Mouse (Mus musculus) gastrocnemius, postnatal 14 days (tissue): Measurements from ENCODE around the gene Asap2. TPM values are rescaled to one million over a fixed set of nuclear protein-coding genes. Genes with fewer than 3 reads are reported as not detected.
"Not testable (repeated sequence)": the region's sequence is repeated elsewhere in the genome, so short reads cannot be mapped to it uniquely, and the experiment has no call there.

Experiments
- DNase-seq: peaks from one replicate; pipeline ENCODE4 v3.0.0; 2021; ENCODE audit warnings: mixed read lengths
- intact Hi-C: fragments of 180-260 bp; cut with DNase I; formaldehyde crosslinking; loops from one replicate; pipeline ENCODE4 v1.15.1; 2025; ENCODE audit warnings: low total_unique reads
- long read RNA-seq, 2 experiments: library from polyadenylated mRNA; stranded (forward); transcript quantifications; one replicate each; pipeline ENCODE4 v2.0.0; 2021
- total RNA-seq, 2 experiments: library from RNA; stranded (reverse); gene quantifications; 2 replicates each; pipeline ENCODE4 v1.2.3; 2021

Asap2 gene
- total RNA-seq: 1 to 10 TPM; 7.1 to 8.1 TPM
- long read RNA-seq, experiment 1, partial matches to known transcripts: 0 of 2 reads
- long read RNA-seq, experiment 1, other reads (novel, unspliced or antisense): 1 of 2 reads
- long read RNA-seq, experiment 2, partial matches to known transcripts: 0 of 3 reads
- long read RNA-seq, experiment 2, other reads (novel, unspliced or antisense): 0 of 3 reads

GRCm38 (mm10) chr12:20990132-20990531 is at the start of gene Asap2:
Gene Asap2, plus strand, starts transcription at chr12:20990459.
- intact Hi-C loops: not testable (repeated sequence)
- peak; percentile 24 for DNase-seq

DNA sequence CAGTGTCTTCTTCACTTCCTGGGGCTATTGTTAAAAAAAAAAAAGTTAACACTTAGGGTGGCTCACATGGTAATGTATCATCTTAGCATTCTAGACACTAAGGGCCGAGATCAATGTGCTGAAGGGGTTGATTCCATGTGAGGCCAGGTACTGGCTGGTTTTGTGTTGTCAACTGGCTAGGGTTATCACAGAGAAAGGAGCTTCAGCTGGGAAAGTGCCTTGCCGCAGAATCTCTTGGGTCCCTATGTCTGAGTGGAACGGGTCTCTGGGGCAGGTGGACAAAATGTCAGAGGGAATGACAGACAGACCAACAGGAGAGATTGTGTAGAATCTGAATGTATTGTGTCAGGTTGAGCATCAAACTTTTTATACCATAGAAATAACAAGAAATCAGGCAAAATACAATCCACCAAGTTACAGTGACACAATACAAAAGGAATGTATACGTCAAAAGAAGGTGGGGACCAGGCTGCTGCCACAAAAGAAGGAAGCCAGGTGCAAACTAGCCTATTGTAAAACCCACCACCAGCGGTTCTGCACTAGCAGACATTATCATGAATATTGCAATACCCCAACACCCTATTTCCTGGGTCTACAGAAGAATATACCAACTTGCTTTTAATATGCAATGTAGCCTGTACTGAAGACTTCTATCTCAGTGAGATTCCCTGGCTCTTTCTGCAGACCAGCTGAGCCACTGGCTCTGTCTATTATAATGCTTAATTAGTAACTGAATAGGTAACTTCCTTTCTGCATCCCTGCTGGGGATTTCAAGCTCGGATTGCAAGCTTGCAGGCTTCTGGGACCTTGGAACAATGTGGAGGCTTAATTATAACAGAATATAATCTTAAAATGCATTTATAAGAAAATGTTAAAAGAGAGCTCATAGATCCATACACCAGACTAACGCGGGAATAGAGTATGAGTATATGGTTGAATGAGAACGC is 42.9 kb upstream of the Asap2 start:
- intact Hi-C loops, DNase-seq: not testable (repeated sequence)

- DNase-seq: peak; percentile 3
- intact Hi-C loops: not testable (repeated sequence)
These were observed 320 bp downstream of the Asap2 start for GRCm38 (mm10) chr12:20990579-20990978.

- DNase-seq, intact Hi-C loops: not testable (repeated sequence)
These were observed 40.6 kb downstream of the Asap2 start for GRCm38 (mm10) chr12:21030875-21031274.

- intact Hi-C loops: not testable (repeated sequence)
These were observed 56.5 kb downstream of the Asap2 start for GRCm38 (mm10) chr12:21046716-21047115.

GRCm38 (mm10) chr12:21075731-21076130 is 85.5 kb downstream of the Asap2 start:
- peak; percentile 72 for DNase-seq
- intact Hi-C loops: loop anchor here (10.0 kb wide), 1 partner anchor 149 kb away; no protein-coding TSS in a partner anchor

More at GRCm38 (mm10) chr12:21046716-21047115, 56.5 kb downstream of the Asap2 start:
- not testable (repeated sequence) for DNase-seq

DNA sequence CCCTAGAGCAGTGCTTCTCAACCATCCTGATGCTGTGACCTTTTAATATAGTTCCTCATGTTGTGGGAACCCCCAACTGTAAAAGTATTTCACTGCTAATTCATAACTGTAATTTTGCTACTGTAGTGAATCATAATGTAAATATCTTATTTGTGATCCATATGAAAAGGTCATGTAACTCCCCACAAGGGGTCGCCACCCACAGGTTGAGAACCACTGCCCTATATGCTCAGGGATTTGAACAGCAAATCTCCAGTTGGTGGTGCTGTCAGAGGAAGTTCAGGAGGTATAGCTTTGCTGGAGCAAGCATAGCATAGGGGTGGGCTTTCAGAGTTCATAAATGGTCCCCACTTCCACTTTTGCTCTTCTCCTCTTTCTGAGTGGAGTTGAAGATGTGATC is 99.9 kb downstream of the Asap2 start:
- intact Hi-C loops, DNase-seq: not testable (repeated sequence)

DNA sequence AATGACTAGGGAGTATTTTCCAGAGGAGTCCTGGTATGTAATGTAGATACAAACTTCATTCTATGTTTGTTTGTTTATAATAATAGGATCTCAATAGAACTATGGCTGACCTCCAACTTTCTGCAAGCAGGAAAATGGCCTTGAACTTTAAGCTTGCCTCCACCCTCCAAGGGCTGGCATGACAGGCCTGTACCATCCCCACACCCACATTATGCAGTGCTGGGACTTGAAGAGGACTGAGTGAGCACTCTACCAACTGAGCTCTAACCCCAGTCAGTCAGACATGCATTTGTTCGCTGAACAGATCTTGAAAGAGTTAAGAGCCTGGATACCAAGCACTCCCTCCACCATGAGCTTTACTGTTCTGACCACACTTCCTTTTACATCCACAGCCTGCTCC is 102.2 kb downstream of the Asap2 start:
- DNase-seq: not testable (repeated sequence)

DNA sequence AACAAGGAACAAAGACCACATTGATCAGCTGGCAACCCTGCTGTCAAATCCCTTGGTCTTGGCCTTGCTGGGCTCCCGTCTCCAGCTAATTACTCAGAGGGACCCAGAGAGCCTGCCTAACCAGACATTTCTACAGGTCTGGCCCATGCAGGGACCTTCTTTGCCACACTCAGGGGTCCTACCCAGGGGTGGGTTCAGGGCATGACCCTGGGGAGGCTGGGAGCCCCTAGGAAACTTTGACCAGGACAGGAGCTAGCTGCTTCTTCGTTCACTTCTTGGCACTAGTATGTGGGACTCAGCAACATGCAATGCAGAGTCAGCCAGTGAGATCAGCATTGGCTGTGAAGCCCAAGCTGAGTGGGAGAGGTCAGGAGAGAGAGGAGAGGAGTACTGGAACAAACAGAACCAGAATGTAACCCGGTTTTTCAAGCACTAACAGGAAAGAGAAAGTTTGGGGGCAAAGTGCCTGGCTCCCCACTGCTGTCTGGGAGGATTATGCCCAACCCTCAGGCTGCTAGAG is 107.6 kb downstream of the Asap2 start:
- peak; percentile 3 for DNase-seq
- intact Hi-C loops: not testable (repeated sequence)

More for the DNA sequence above, 102.2 kb downstream of the Asap2 start:
- intact Hi-C loops: not testable (repeated sequence)

DNA sequence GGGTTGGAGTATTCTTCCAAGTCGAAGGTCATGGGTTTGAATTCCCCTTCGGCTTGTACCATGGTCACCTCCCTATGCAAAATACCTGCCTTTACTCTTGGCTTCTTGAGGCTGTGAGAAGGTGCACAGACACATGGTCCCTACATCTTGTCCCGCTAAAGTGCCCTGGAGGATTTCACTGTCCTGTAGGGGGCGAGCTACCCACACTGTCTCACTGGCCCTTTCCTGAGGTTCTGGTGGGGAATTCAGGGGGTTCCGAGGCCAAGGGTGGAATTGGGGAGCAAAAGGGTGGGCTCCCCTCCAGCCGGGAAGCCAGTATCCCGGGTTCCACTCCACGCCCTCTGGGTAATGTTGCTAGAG is 120.8 kb downstream of the Asap2 start:
- intact Hi-C loops, DNase-seq: not testable (repeated sequence)

DNA sequence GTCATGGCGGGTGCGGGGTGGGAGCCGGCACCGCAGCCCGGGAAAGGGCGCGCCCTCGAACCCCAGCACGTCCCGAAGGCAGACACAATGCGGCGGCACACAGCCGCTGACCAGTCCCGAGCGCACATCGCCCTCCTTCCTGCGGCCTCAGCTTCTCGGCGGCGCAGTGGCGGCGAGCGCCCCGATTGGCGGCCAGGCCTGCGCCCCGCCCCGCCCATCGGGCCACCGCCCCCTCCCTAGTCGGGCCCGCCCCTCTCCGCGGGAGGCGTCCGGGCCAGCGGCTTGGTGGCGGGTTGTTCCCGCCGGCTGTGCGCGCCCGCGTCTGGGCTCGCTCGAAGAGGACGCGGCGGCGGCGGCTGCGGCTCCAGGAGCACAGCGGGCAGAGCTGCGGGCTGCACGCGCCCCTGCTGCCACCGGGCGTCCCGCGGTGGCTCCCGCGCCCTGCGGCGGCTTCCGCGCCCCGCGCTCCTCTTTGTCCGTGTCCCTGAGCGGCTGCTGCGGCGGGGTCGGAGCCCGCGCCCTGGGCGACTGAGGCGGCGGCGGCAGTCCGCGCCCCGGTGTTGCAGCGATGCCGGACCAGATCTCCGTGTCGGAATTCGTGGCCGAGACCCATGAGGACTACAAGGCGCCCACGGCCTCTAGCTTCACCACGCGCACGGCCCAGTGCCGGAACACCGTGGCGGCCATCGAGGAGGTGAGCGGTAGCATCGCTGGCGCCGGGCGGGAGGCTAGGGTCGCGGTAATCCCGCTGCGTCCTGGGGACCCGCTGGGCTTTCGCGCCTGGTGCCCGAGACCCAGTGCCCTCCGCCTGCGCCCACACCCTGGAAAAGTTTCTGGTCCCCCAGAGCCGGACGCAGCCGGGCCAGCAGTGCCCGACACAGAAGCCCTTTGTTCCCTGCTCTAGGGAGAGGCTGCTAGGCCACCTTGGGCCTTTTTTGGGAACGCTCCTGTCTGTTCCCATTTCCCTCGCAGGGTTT is 121.5 kb downstream of the Asap2 start:
- intact Hi-C loops: no loop called here
- peak; percentile 87 for DNase-seq

DNA sequence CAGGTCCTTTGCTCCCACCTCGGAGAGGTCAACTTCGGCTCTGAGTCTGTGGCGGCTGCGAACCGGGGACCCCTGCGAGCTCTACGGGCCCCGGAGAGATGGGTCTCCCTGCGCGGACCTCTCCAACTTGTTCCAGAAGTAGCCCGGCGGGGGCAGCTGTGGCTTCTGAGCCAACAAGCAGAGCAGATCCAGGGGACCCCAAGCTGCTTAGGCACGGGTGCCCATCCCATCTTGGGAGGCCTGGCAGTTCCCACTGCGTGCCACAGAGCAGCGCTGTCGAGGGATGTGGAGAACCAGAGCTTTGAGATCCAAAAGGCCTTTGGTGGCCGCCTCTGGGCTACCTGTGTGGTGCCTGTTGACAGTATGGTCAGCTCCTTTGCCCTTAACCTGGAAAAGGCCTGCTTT is 122.2 kb downstream of the Asap2 start:
- peak; percentile 64 for DNase-seq
- intact Hi-C loops: no loop called here

DNA sequence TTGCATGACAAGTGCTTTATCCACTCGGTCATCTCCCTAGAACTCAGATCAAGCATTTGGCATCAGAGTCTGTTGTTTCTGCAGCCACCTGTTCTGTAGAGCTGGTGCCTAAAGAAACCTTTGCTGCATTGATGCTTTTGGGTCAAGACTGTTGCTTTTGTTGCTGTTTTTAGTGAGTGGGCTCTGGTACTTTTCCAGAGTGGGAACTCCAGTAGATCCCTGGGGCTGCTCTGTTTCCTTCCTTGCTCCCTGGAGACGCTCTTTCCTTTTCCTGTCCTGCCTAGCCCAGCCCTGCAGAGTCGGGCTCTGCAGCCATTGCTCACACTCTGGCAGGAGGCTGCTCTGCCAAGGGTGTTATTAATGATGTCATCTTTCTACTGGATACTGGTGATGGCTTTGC is 129.2 kb downstream of the Asap2 start:
- peak; percentile 19 for DNase-seq
- intact Hi-C loops: no loop called here

- intact Hi-C loops: no loop called here
- DNase-seq: no peak
These were observed 132.6 kb downstream of the Asap2 start for GRCm38 (mm10) chr12:21122818-21123217.

DNA sequence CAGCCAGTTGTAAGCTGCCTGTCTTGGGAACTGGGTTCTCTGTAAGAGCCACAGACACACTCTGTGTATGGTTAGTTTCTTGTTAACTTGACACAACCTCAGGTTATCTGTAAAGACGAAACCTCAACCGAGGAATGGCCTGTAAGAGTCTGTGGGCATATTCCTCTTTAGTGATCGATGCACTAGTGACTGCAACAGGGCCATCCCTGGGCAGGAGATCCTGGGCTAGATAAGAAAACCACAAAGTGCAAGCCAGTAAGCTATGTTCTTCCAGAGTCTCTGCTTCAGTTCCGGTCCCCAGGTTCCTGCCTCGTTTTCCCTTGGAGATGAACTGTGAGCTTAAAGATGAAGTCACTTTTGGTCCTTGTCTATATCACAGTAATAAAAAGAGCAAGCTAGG is 133.4 kb downstream of the Asap2 start:
- intact Hi-C loops: no loop called here
- no peak for DNase-seq

DNA sequence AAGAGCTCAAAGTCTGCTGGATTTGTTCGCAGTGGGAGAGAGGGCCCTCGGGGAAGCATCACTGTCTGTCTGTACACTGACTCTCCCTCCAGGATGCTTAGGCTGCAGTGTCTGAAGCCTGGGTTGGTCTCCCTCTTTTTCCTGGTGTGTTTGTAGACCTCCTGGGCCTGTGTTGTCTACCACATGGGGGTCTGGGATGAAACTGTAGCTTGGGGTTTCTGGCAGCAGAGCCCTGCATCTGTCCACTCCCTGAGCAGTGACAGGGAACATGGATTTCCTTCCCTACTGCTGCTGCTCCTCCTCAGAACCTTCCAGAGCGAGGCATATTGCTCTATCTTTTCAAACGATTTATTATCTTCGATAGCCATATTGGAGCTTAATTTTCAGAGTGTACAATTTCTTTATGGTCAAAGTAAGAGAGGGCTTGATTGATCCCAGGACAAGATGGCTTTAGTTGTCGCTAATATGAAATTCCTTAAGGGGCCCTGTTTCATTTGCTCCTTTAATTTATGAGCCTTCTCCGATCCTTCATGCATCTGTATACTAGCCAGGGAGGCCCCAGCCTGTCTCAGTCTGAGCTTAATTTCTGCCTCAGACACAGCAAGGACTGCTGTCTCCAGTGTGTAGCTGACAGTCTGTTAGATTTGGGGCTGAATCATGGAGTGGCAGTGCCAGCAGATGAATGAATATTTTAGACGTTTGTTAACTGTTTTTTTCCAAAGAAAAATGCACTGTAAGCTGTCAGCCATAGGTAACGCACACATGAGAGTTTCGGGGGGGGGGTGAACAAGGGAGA is 135.6 kb downstream of the Asap2 start:
- intact Hi-C loops: no loop called here
- DNase-seq: no peak

DNA sequence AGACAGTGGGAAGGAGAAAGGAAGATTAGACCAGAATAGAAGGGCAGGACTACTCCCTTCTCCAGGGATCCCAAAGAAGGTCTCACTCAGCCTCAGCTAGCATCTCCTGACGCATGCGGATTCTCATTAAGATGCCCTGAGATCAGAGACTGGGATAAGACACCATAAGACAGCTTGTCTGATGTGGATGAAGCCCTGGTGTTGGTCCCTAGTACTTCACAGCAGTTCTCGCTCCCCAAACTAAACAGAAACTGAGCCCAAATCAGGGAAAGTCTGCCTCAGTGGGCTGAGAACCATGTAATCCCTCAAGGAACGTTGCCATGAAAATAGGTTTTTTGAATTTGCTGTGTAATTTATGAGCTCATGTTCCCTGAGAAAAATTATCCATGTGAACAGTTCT is 136.3 kb downstream of the Asap2 start:
- DNase-seq: no peak
- intact Hi-C loops: no loop called here
